Mouse (Mus musculus) brain, adult 2 months (tissue): ENCODE measurements around the gene Psmf1.

Experiments used
- DNase-seq: peaks from one replicate; pipeline ENCODE4 v3.0.0; 2011; ENCODE audit warnings: low read depth, low spot score

Gene Psmf1

GRCm38 (mm10) chr2:151743845-151744244, at the start of gene Psmf1:
Psmf1 (minus strand) TSS chr2:151744186.
- no peak for DNase-seq

GRCm38 (mm10) chr2:151791156-151791555, 47.2 kb upstream of the Psmf1 start:
- no peak for DNase-seq

- DNase-seq = no peak
These were observed 46.2 kb upstream of the Psmf1 start for GRCm38 (mm10) chr2:151790169-151790568.

DNA sequence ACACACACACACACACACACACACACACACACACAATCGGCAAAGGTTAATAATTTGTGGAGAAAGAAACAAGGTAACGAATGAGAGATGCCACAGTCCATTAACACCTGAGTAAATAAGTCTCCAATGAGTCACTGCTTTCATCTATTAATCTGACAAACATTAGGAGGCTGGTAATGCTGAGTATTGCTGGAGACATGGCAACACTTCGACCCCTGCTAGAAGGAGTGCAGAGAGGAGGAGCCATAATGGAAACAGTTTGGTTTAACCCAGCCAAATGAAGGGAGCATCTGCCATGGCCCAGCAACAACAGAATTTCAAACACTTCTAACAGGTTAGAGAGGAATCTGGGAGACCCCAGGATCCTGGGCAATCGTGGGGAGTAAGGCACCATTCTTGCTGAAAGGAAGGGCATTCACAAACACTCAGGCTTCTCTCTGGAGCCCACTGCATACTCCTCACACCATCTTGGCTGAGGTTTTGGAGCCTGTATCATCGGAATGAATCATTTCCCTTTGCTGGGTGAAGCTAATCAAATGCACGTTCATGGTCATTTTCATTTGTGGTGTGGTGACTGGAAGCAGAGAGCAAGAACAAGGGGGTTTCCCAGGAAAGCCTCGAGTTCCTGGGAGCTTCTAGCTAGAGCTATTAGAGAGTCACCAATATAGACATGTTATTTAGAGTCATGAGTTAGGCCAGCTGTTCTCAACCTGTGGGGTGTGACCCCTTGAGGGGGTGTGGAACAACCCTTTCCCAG, 44.4 kb upstream of the Psmf1 start:
- no peak for DNase-seq

- no peak for DNase-seq
These were observed 39.5 kb upstream of the Psmf1 start for GRCm38 (mm10) chr2:151783493-151783892.

DNA sequence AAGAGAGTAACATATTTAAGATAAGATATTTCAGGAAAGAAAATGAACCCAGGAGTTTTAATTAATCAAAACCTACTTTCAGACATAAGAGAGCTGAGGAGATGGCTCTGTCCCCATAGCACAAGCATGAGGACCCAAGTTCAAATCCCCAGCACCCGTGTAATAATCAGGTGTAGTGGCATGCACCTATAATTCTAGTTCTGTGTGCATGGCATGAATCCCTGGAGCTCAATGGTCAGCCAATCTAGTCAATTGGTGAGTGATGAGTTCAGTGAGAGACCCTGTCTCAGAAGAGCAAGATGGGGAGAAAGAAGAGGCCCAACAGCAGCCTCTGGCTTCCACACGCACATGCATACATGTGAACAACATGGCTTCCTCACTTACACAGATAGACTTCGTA, 33.4 kb upstream of the Psmf1 start:
- DNase-seq = no peak

DNA sequence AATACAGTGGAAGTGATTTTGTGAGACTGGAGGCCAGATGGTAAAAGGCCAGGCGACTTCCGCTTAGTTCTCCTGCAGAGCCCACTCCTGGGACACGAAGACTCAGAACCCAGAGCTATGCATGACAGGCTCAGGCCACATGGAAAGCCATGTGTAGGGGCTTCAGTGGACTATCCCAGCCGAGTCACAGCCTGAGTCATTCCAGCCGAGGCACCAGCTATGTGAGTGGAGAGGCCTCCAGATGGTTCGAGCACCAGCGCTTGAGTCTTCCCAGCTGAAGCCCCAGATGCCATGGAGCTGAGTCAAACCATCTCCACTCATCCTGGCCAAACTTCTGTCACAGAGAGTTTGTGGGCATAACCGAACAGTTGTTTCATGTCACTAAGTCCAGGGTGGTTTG, 29.5 kb upstream of the Psmf1 start:
- peak; percentile 73 for DNase-seq

- DNase-seq = no peak
These were observed 28.2 kb upstream of the Psmf1 start for GRCm38 (mm10) chr2:151772169-151772568.

- DNase-seq = no peak
These were observed 20.6 kb upstream of the Psmf1 start for GRCm38 (mm10) chr2:151764557-151764956.

DNA sequence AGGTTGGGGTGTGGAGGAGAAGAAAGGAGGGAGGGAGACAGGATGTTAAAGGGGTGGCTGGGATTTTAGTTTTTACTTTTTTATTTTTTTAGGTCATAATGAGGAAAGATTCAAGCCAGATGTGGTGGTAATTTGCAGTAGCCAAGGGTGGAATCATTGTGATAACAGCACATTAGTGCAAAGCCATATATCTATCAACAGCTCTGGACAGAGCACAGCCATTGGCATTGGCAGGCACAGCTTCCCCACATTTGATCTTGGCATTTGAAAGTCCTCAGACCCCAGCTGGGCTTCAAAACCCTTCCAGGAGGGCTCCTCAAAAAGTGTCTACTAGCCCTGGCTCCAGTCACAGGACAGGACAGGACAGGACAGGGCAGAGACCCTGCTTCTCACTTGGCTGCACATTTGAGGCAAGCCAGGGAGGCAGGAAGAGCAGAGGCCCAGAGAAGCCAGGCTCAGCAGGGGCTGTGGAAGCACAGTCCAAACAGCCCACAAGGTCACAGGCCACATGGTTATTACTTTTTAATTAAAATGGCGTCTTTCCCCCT, 14.9 kb upstream of the Psmf1 start:
- no peak for DNase-seq

- DNase-seq = no peak
These were observed 13.5 kb upstream of the Psmf1 start for GRCm38 (mm10) chr2:151757451-151757850.

DNA sequence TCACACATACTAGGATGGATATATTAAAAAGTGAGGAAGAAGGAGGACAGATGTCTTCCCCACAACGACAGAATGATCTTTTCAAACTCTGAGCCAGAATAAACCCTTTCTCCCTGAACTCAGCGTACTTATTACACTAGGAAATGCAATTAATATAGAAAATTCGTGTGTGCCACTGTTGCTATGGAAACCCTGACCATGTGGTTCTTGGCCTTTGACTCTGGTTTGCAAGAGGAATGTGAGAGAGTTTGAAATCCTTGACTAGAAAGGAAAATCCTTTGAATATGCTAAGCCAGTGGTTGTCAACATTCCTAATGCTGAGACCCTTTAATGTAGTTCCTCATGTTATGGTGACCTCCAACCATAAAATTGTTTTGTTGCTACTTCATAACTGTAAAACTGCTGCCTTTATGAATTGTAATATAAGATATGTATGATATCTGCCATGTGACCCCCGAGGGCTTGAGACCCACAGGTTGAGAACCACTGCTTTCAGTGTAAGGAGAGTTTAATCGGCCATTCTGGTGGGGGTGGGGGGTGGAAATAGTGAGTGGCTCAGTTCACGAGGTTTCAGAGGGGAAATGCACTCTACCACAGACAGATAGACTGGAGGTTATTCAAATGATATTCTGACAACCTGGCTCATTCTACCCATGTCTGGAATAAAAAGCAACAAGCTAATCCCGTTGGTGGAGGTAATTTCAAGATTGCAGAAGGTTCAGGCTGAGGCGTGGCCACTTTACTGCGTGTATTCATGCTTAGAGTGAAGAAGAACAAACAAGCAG, 12.5 kb upstream of the Psmf1 start:
- no peak for DNase-seq

GRCm38 (mm10) chr2:151751330-151751729, 7.3 kb upstream of the Psmf1 start:
- DNase-seq = no peak

- peak; percentile 81 for DNase-seq
These were observed 4.1 kb upstream of the Psmf1 start for GRCm38 (mm10) chr2:151747847-151748705.

GRCm38 (mm10) chr2:151742850-151743679, 921 bp downstream of the Psmf1 start:
- DNase-seq = no peak

GRCm38 (mm10) chr2:151742084-151742483, 1.9 kb downstream of the Psmf1 start:
- DNase-seq = no peak

DNA sequence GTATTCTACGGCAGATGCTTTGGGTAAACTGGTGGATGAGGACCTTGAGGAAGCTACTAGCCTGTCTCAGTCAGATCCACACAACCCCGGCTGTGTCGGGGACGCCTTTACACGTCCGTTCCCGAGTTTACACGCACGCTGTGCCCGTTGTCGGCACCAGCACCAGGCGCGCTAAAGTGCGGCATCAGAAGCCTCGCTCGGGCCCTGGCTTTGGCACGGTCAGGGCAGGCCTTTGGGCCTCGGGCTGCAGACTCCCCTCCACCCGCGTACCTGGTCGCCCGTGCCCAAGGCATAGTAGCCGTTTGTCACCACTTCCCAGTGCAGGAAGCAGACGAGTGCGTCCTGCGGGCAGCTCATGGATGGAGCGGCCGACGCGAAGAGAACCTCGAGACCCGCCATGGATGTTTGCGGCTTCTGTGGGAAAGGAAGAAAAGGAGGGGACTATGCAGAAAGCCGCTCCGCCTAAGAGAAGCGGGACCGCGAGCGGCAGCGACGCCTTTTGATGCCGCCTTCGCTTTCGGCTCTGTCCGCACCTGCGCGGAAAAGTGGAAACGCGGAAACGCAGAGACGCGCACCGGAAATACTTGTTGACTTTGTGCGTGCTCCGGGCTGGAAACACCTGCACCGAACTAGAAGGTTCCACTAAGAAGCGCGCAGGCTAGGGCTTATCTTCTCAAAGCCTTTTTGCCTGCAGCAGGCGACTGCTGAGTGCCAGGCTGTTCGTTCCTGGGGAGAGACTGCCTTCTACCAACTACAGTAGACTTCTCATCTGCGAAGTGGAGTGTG, 3.1 kb downstream of the Psmf1 start:
- peak; percentile 98 for DNase-seq

DNA sequence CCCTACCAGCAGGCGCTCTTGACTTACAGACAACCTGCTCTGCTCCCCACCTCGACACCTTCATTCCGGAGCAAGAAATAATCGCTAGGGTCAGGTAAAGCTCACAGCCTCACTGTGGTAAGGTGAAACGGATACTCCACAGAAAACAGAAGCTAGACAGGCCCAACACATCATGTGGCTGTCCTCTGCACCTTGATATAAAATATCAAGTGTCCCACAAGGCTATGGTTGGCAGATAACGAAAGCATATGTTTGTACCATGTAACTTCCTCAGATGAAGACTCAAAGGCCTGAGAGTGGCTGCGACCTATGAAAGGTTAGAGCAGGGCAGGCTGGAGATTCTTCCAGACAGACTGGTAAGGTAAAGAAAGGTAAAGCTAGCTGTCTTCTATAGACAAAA, 4.5 kb downstream of the Psmf1 start:
- no peak for DNase-seq

GRCm38 (mm10) chr2:151739081-151739480, 4.9 kb downstream of the Psmf1 start:
- DNase-seq = no peak

DNA sequence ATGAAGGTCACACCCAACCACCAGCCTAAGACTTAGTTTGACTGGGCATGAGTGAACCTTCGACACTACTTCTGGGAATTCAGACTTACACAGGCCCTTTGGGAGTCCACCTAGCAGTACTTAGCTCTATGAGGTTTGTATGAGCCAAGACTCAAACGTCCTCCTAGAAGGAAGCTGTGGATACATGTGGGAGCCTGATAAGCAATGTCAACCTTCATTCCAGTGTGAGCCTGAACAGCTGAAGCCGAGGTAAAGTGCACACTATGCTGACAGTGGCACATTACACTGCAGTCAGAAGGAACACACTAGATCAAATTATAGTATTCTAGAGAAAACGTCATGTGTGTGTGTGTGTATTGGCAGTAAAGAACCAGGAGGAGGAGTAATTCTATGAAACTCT, 5.5 kb downstream of the Psmf1 start:
- no peak for DNase-seq
